Mouse (Mus musculus) lung, postnatal 0 days (tissue): Measurements from ENCODE around the gene Mprip.

ENCODE experiments used
- CTCF ChIP-seq: IDR thresholded peaks from 2 replicates; pipeline ENCODE4 v1.5.1; 2016; ENCODE audit warnings: antibody characterized with exemption, mild to moderate bottlenecking
- EP300 ChIP-seq: IDR thresholded peaks from 2 replicates; pipeline ENCODE4 v1.6.1; 2016; ENCODE audit warnings: antibody characterized with exemption, mild to moderate bottlenecking, control low read depth

GRCm38 (mm10) chr11:59624017-59624630 lies 37.0 kb upstream of the Mprip start:
- TF ChIP-seq CTCF = peak; percentile 92
- TF ChIP-seq EP300 = no peak
